Mouse (Mus musculus) intestine, embryonic 16.5 days (tissue): ENCODE data around the gene Tnfsf12. TPM values are rescaled to one million over a fixed set of nuclear protein-coding genes. Genes with fewer than 3 reads are reported as not detected.
A peak's percentile ranks its signal among the peaks of the same experiment; 100 is the strongest.

Source experiments
- ATAC-seq: fragments of 200-750 bp; cut with Nextera tagmentation; 2 replicates; pipeline ENCODE4 v1.8.0; 2017; ENCODE audit warnings: moderate TSS enrichment, moderate library complexity
- H3K27ac ChIP-seq: fragments of 300-500 bp; sonication (generic); 2 replicates; pipeline ENCODE4 v1.5.1; 2014; ENCODE audit warnings: mild to moderate bottlenecking, low read length
- H3K27me3 ChIP-seq: fragments of 300-500 bp; sonication (generic); replicated peaks from 2 replicates; pipeline ENCODE4 v1.6.1; 2014; ENCODE audit warnings: low read length, control low read depth, mixed read lengths; ENCODE audit not compliant: control insufficient read depth, insufficient read depth
- H3K36me3 ChIP-seq: fragments of 300-500 bp; sonication (generic); 2 replicates; pipeline ENCODE4 v1.6.1; 2014; ENCODE audit warnings: low read length, control low read depth; ENCODE audit not compliant: control insufficient read depth, insufficient read depth
- H3K4me1 ChIP-seq: fragments of 300-500 bp; sonication (generic); 2 replicates; pipeline ENCODE4 v1.6.1; 2014; ENCODE audit warnings: low read length, control low read depth, mixed read lengths; ENCODE audit not compliant: control insufficient read depth, insufficient read depth
- H3K4me2 ChIP-seq: fragments of 300-500 bp; sonication (generic); 2 replicates; pipeline ENCODE4 v1.6.1; 2014; ENCODE audit warnings: low read depth, low read length, control low read depth
- H3K4me3 ChIP-seq: fragments of 300-500 bp; sonication (generic); 2 replicates; pipeline ENCODE4 v1.5.1; 2014; ENCODE audit warnings: mild to moderate bottlenecking, low read length
- H3K9ac ChIP-seq: fragments of 300-500 bp; sonication (generic); 2 replicates; pipeline ENCODE4 v1.6.1; 2014; ENCODE audit warnings: low read depth, low read length
- H3K9me3 ChIP-seq: fragments of 300-500 bp; sonication (generic); 2 replicates; pipeline ENCODE4 v1.6.1; 2016; ENCODE audit warnings: low read length, control low read depth; ENCODE audit not compliant: control insufficient read depth
- WGBS: fragments of 180-500 bp; shearing (Covaris S2); extraction: QIAGEN DNeasy Blood & Tissue Kit; methylation state at CpG from one replicate; pipeline ENCODE4 v1.1.7; 2014; 5-methylcytosine and 5-hydroxymethylcytosine counted together
- polyA plus RNA-seq: library from polyadenylated mRNA; unstranded; fragments of >200 nt; fragmentation: Nextera tagmentation; extraction: Ambion mirVana; gene quantifications from 2 replicates; pipeline ENCODE4 v1.2.1, GENCODE M21; 2015

The Tnfsf12 gene
- polyA plus RNA-seq, 1 experiment from 2014 or later: 6.3 TPM

- H3K36me3 ChIP-seq: no peaks in the 10 kb centered on the region
- H3K27ac ChIP-seq: peak overlapping the region; percentile 63; the same call in 1 of the 2 replicates
- peak overlapping the region; percentile 81 for H3K9ac ChIP-seq
- H3K27me3 ChIP-seq: no peaks in the 10 kb centered on the region
- H3K9me3 ChIP-seq: no peaks in the 10 kb centered on the region
- no peak for ATAC-seq
- H3K4me3 ChIP-seq: peak overlapping the region; percentile 62
- WGBS: 29% methylated on average over 6 of the region's 6 CpGs
- peaks cover 9% of the 10 kb centered on the region for H3K4me1 ChIP-seq
- peak overlapping the region; percentile 90 for H3K4me2 ChIP-seq
Observed at GRCm38 (mm10) chr11:69695046-69695360, 646 bp downstream of the Tnfsf12 start.

DNA sequence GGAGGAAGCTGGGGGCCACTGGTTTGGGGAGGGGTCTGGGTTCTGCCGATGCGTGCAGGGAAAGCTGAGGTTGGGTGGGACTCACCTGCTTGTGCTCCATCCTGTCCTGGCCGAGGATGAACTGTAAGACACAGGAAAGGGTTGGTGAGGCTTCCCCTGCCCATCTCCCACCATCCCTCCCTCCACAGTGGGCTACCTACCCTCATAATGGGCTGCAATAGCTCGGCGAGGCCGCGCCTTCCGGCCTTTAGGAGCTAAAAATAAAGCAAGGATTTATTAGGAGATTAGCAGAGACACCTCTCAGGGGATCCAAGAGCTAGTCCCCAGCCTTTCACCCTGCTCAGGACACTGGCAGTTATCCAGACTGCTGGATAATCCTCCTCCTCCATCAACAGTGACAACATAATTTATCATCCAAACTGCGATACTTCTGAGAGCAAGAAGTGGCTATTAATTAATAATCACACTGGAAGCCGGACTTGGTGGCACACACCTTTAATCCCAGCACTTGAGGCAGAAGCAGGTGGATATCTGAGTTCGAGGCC is 2.2 kb downstream of the Tnfsf12 start:
- H3K4me3 ChIP-seq: no peak overlapping the region
- H3K9ac ChIP-seq: no peak overlapping the region
- ATAC-seq: no peak
- WGBS: 62% methylated on average over 11 of the region's 11 CpGs
- H3K4me1 ChIP-seq: peaks cover 9% of the 10 kb centered on the region
- H3K27ac ChIP-seq: no peak overlapping the region
- H3K4me2 ChIP-seq: no peak overlapping the region
- H3K9me3 ChIP-seq: no peaks in the 10 kb centered on the region
- H3K36me3 ChIP-seq: no peaks in the 10 kb centered on the region
- H3K27me3 ChIP-seq: no peaks in the 10 kb centered on the region

DNA sequence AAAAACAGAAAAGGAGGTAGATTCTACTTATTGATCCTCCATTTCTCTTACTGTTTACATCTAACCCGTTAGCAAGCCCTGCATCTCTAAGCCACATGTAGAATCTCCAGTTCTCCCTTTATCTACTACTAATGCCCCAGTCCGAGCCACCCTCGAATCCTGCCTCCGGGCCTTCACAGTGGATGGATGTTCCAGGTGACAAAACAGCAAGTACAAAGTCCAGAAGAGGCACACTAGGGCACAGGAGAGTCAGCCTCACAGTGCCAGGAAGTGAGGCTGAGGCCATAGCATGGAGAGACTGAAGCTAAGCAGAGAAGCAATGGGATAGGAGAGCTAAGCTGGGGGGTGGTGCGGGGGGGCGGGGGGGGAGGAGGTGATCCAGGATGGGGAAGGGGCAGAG is 2.8 kb downstream of the Tnfsf12 start:
- Histone ChIP-seq H3K4me2 (no peak overlapping the region), H3K9ac (no peak overlapping the region), H3K27ac (no peak overlapping the region), H3K36me3 (no peaks in the 10 kb centered on the region), H3K9me3 (no peaks in the 10 kb centered on the region), H3K4me3 (no peak overlapping the region), H3K4me1 (peaks cover 9% of the 10 kb centered on the region), H3K27me3 (no peaks in the 10 kb centered on the region)
- WGBS: 67% methylated on average over 6 of the region's 6 CpGs
- peak; percentile 65 for ATAC-seq

DNA sequence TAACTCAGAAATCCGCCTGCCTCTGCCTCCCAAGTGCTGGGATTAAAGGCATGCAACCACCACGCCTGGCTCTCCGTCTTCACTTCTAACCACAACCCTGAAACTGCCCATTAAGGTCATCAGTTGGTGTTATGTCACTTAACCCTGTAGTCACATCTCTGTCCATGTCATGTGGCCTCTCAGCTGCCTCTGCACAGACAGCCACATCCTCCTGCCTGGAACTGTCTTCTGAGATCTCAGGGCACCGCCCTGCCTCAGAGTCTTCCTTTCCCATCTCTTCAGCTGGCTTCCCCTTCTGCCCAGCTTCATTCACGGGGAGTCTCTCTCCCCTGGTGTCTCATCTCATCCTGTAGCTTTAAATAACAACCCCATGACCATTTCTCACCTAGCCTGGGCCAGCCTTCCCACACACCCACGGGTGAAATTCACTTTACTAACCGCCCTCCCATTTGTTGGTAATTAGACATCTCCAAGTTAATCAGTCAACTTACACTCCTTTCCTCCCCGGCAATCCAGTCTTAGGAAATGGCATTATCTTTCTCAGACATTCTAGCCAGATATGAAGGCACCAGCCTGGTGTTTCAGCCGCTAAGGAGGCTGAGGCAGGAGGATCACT is 3.3 kb downstream of the Tnfsf12 start:
- ATAC-seq: no peak
- WGBS: 72% methylated on average over 9 of the region's 9 CpGs

DNA sequence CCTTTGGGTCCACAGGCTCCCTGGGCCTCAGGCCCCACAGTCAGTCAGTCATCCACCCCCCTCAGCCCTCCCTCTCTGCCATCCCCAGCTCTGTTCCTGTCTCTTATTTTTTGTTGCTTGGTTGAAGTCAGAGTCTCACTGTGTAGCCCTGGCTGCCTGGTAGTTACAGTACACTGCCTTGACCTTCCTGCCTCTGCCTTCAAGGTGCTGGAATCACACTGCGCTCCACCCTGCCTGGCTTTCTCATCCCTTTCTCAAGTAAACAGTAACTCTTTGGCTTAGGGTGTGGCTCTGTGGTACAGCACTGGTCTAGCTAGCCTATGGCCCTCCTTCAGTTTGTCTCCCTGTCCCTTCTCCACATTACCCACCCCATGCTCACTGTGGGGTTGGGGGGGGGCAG is 5.8 kb downstream of the Tnfsf12 start:
- Histone ChIP-seq H3K27me3 (no peaks in the 10 kb centered on the region), H3K4me3 (no peak overlapping the region), H3K9me3 (no peaks in the 10 kb centered on the region), H3K27ac (no peak overlapping the region), H3K9ac (no peak overlapping the region), H3K4me1 (peaks cover 24% of the 10 kb centered on the region), H3K36me3 (no peaks in the 10 kb centered on the region), H3K4me2 (no peak overlapping the region)
- ATAC-seq: no peak
- WGBS: 92% methylated on average over 1 of the region's 1 CpGs

More for the DNA sequence above, 3.3 kb downstream of the Tnfsf12 start:
- Histone ChIP-seq H3K36me3 (no peaks in the 10 kb centered on the region), H3K9me3 (no peaks in the 10 kb centered on the region), H3K4me2 (no peak overlapping the region), H3K27ac (no peak overlapping the region), H3K27me3 (no peaks in the 10 kb centered on the region), H3K4me1 (peaks cover 9% of the 10 kb centered on the region), H3K9ac (no peak overlapping the region), H3K4me3 (no peak overlapping the region)

GRCm38 (mm10) chr11:69687061-69687460 is 8.6 kb downstream of the Tnfsf12 start:
- H3K36me3 ChIP-seq: no peaks in the 10 kb centered on the region
- H3K27ac ChIP-seq: 0 out of 2 replicates have a peak overlapping the region, but pooled peaks have one; percentile 43
- no peak overlapping the region for H3K4me3 ChIP-seq
- peaks cover 31% of the 10 kb centered on the region for H3K4me1 ChIP-seq
- H3K9me3 ChIP-seq: no peaks in the 10 kb centered on the region
- H3K9ac ChIP-seq: peak overlapping the region; percentile 36
- H3K27me3 ChIP-seq: no peaks in the 10 kb centered on the region
- ATAC-seq: no peak
- WGBS: 52% methylated on average over 5 of the region's 5 CpGs
- H3K4me2 ChIP-seq: no peak overlapping the region

GRCm38 (mm10) chr11:69686377-69686776 is 9.3 kb downstream of the Tnfsf12 start:
- H3K9ac ChIP-seq: peak overlapping the region; percentile 36; the same call in 1 of the 2 replicates
- H3K36me3 ChIP-seq: no peaks in the 10 kb centered on the region
- H3K27ac ChIP-seq: peak overlapping the region; percentile 43
- H3K9me3 ChIP-seq: no peaks in the 10 kb centered on the region
- 0 out of 2 replicates have a peak overlapping the region, but pooled peaks have one; percentile 10 for H3K4me2 ChIP-seq
- H3K27me3 ChIP-seq: no peaks in the 10 kb centered on the region
- H3K4me1 ChIP-seq: peaks cover 31% of the 10 kb centered on the region
- H3K4me3 ChIP-seq: no peak overlapping the region
- 18% methylated on average over 4 of the region's 4 CpGs for WGBS
- ATAC-seq: no peak

- 62% methylated on average over 10 of the region's 10 CpGs for WGBS
Observed at GRCm38 (mm10) chr11:69685526-69686148, 10.0 kb downstream of the Tnfsf12 start, which contains the start of gene Tnfsf13. Gene Tnfsf13 (minus strand): TSS chr11:69685784.

DNA sequence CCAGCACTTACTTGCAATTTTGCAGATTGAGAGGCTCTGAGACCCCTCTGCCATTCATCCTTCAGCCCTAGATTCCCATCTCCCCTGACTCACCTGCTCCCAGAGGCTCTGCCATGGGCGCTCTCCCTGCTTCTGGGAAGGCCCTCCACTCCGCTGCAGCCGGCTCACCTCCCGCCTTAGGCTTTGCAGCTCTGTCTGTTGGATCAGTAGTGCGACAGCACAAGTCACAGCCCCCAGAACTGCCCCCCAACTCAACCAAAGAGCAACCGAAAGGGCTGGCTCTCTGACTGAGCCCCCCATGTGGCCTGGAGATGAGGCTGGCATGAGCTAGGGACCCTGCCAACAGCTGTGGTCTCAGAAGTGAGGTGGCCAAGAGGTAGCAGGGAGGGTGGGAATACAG is 10.7 kb downstream of the Tnfsf12 start:
- ATAC-seq: no peak
- Histone ChIP-seq H3K27me3 (no peaks in the 10 kb centered on the region), H3K4me3 (no peak overlapping the region), H3K4me2 (no peak overlapping the region), H3K9me3 (no peaks in the 10 kb centered on the region), H3K4me1 (peaks cover 41% of the 10 kb centered on the region), H3K36me3 (no peaks in the 10 kb centered on the region), H3K27ac (no peak overlapping the region), H3K9ac (peak overlapping the region; percentile 48)
- WGBS: 89% methylated on average over 6 of the region's 6 CpGs

More at GRCm38 (mm10) chr11:69685526-69686148, 10.0 kb downstream of the Tnfsf12 start, which contains the start of gene Tnfsf13:
- Histone ChIP-seq H3K27me3 (no peaks in the 10 kb centered on the region), H3K4me2 (0 out of 2 replicates have a peak within 1 kb of the TSS, but pooled peaks have one; percentile 10), H3K36me3 (no peaks in the 10 kb centered on the region), H3K4me1 (peaks cover 36% of the 10 kb centered on the region), H3K9me3 (no peaks in the 10 kb centered on the region), H3K4me3 (no peak within 1 kb of the TSS), H3K9ac (peak within 1 kb of the TSS; percentile 55), H3K27ac (peak within 1 kb of the TSS; percentile 43)
- no peak for ATAC-seq
